Mouse (Mus musculus) B cell, adult (primary cell): ENCODE data around the gene Hpcal1. TPM values are rescaled to one million over a fixed set of nuclear protein-coding genes. Genes with fewer than 3 reads are reported as not detected.

Experiments
- total RNA-seq: library from RNA; stranded (reverse); gene quantifications from 4 replicates; pipeline ENCODE4 v1.2.4, GENCODE M21; 2023; ENCODE audit not compliant: inconsistent age

Hpcal1 gene
- total RNA-seq: 8.0 to 12.6 TPM (median 10.1 TPM) in 4 replicates

GRCm38 (mm10) chr12:17690564-17691281 is at the start of gene Hpcal1:
Gene Hpcal1 (plus strand): TSS chr12:17690856.

Other genes with a start within 250 kb of the Hpcal1 start
- gene Odc1, start 146.1 kb upstream of the Hpcal1 start, total RNA-seq: 583 to 685 TPM (median 634 TPM) in 4 replicates